Mouse (Mus musculus) midbrain, embryonic 12.5 days (tissue): ENCODE data around the gene Cntnap2. TPM values are rescaled to one million over a fixed set of nuclear protein-coding genes. Genes with fewer than 3 reads are reported as not detected.

Experiments
- ATAC-seq: fragments of 200-750 bp; cut with Nextera tagmentation; 2 replicates; pipeline ENCODE4 v1.8.0; 2017; ENCODE audit warnings: low read depth, moderate TSS enrichment, moderate library complexity; ENCODE audit not compliant: low FRiP score
- H3K27ac ChIP-seq: fragments of 300-500 bp; sonication (generic); replicated peaks from 2 replicates; pipeline ENCODE4 v1.5.1; 2016; ENCODE audit warnings: mild to moderate bottlenecking
- H3K27me3 ChIP-seq: fragments of 300-500 bp; sonication (generic); 2 replicates; pipeline ENCODE4 v1.6.1; 2016; ENCODE audit warnings: mild to moderate bottlenecking
- H3K36me3 ChIP-seq: fragments of 300-500 bp; sonication (generic); 2 replicates; pipeline ENCODE4 v1.6.1; 2016
- H3K4me1 ChIP-seq: fragments of 300-500 bp; sonication (generic); 2 replicates; pipeline ENCODE4 v1.6.1; 2016
- H3K4me2 ChIP-seq: fragments of 300-500 bp; sonication (generic); replicated peaks from 2 replicates; pipeline ENCODE4 v1.6.1; 2016; ENCODE audit warnings: mild to moderate bottlenecking, moderate library complexity
- H3K4me3 ChIP-seq: fragments of 300-500 bp; sonication (generic); 2 replicates; pipeline ENCODE4 v1.5.1; 2016; ENCODE audit warnings: mild to moderate bottlenecking
- H3K9ac ChIP-seq: fragments of 300-500 bp; sonication (generic); replicated peaks from 2 replicates; pipeline ENCODE4 v1.6.1; 2016; ENCODE audit warnings: mild to moderate bottlenecking, moderate library complexity
- H3K9me3 ChIP-seq: fragments of 300-500 bp; sonication (generic); 2 replicates; pipeline ENCODE4 v1.6.1; 2016; ENCODE audit warnings: mild to moderate bottlenecking
- WGBS: fragments of 180-500 bp; shearing (Covaris S2); methylation state at CpG from one replicate; pipeline ENCODE4 v1.1.7; 2016; 5-methylcytosine and 5-hydroxymethylcytosine counted together
- polyA plus RNA-seq: library from polyadenylated mRNA; unstranded; fragments of >200 nt; fragmentation: Nextera tagmentation; extraction: Ambion mirVana; gene quantifications from 2 replicates; pipeline ENCODE4 v1.2.1, GENCODE M21; 2016

Cntnap2 gene
- polyA plus RNA-seq, 1 experiment from 2014 or later = 41.7 TPM

GRCm38 (mm10) chr6:47317253-47317652 lies 2258.1 kb downstream of the Cntnap2 start:
- ATAC-seq = no peak
- no peaks in the 10 kb centered on the region for H3K9me3 ChIP-seq
- H3K27me3 ChIP-seq = no peaks in the 10 kb centered on the region; the same call in 1 of the 2 replicates
- no peak overlapping the region for H3K27ac ChIP-seq
- no peak overlapping the region for H3K4me3 ChIP-seq
- peaks cover 15% of the 10 kb centered on the region for H3K4me1 ChIP-seq
- no peaks in the 10 kb centered on the region for H3K36me3 ChIP-seq
- no peak overlapping the region for H3K4me2 ChIP-seq
- H3K9ac ChIP-seq = no peak overlapping the region

- H3K4me3 ChIP-seq = no peak overlapping the region
- peak overlapping the region; percentile 34 for H3K4me2 ChIP-seq
- H3K9me3 ChIP-seq = no peaks in the 10 kb centered on the region
- peak; percentile 73 for ATAC-seq
- no peaks in the 10 kb centered on the region; the same call in none of the 2 replicates for H3K27me3 ChIP-seq
- no peak overlapping the region; the same call in 1 of the 2 replicates for H3K9ac ChIP-seq
- peaks cover 15% of the 10 kb centered on the region for H3K4me1 ChIP-seq
- H3K36me3 ChIP-seq = no peaks in the 10 kb centered on the region
- 5% methylated on average over 6 of the region's 6 CpGs for WGBS
- H3K27ac ChIP-seq = peak overlapping the region; percentile 54
Measured at GRCm38 (mm10) chr6:47318705-47319104, 2259.5 kb downstream of the Cntnap2 start.

GRCm38 (mm10) chr6:47319309-47319983 lies 2260.3 kb downstream of the Cntnap2 start:
- Histone ChIP-seq H3K27me3 (no peaks in the 10 kb centered on the region; the same call in none of the 2 replicates), H3K36me3 (no peaks in the 10 kb centered on the region), H3K9ac (no peak overlapping the region), H3K4me1 (peaks cover 15% of the 10 kb centered on the region), H3K9me3 (no peaks in the 10 kb centered on the region), H3K4me2 (peak overlapping the region; percentile 34), H3K4me3 (0 out of 2 replicates have a peak overlapping the region, but pooled peaks have one; percentile 7), H3K27ac (peak overlapping the region; percentile 54; the same call in 1 of the 2 replicates)
- peak; percentile 68 for ATAC-seq
- 7% methylated on average over 5 of the region's 5 CpGs for WGBS

GRCm38 (mm10) chr6:47323169-47323835 lies 2264.1 kb downstream of the Cntnap2 start:
- Histone ChIP-seq H3K27me3 (no peaks in the 10 kb centered on the region; the same call in 1 of the 2 replicates), H3K9ac (no peak overlapping the region), H3K4me1 (peaks cover 15% of the 10 kb centered on the region), H3K36me3 (no peaks in the 10 kb centered on the region), H3K27ac (no peak overlapping the region), H3K4me3 (no peak overlapping the region), H3K9me3 (no peaks in the 10 kb centered on the region), H3K4me2 (no peak overlapping the region)
- WGBS = 72% methylated on average over 5 of the region's 5 CpGs
- no peak for ATAC-seq

- no peak overlapping the region for H3K4me3 ChIP-seq
- no peaks in the 10 kb centered on the region; the same call in 1 of the 2 replicates for H3K27me3 ChIP-seq
- no peaks in the 10 kb centered on the region for H3K9me3 ChIP-seq
- no peak overlapping the region for H3K27ac ChIP-seq
- no peaks in the 10 kb centered on the region for H3K36me3 ChIP-seq
- no peak overlapping the region for H3K9ac ChIP-seq
- H3K4me2 ChIP-seq = no peak overlapping the region
- 85% methylated on average over 5 of the region's 5 CpGs for WGBS
- H3K4me1 ChIP-seq = peaks cover 10% of the 10 kb centered on the region
- no peak for ATAC-seq
Measured at GRCm38 (mm10) chr6:47323886-47324285, 2264.7 kb downstream of the Cntnap2 start.

- H3K27ac ChIP-seq = no peak overlapping the region
- no peaks in the 10 kb centered on the region; the same call in 1 of the 2 replicates for H3K27me3 ChIP-seq
- 82% methylated on average over 3 of the region's 3 CpGs for WGBS
- no peak overlapping the region for H3K4me3 ChIP-seq
- no peaks in the 10 kb centered on the region for H3K9me3 ChIP-seq
- no peaks in the 10 kb centered on the region for H3K36me3 ChIP-seq
- no peak for ATAC-seq
- no peak overlapping the region for H3K9ac ChIP-seq
- no peak overlapping the region for H3K4me2 ChIP-seq
- H3K4me1 ChIP-seq = peaks cover 5% of the 10 kb centered on the region; the same call in 1 of the 2 replicates
Measured at GRCm38 (mm10) chr6:47328281-47328680, 2269.1 kb downstream of the Cntnap2 start.

- ATAC-seq = no peak
- 58% methylated on average over 4 of the region's 4 CpGs for WGBS
Measured at GRCm38 (mm10) chr6:47329212-47329611, 2270.1 kb downstream of the Cntnap2 start.

GRCm38 (mm10) chr6:47333016-47333415 lies 2273.9 kb downstream of the Cntnap2 start:
- Histone ChIP-seq H3K27ac (no peak overlapping the region), H3K27me3 (no peaks in the 10 kb centered on the region), H3K4me1 (peaks cover 5% of the 10 kb centered on the region; the same call in 1 of the 2 replicates), H3K4me3 (no peak overlapping the region), H3K9me3 (no peaks in the 10 kb centered on the region), H3K9ac (no peak overlapping the region), H3K4me2 (no peak overlapping the region), H3K36me3 (no peaks in the 10 kb centered on the region)
- ATAC-seq = no peak
- WGBS = 38% methylated on average over 4 of the region's 4 CpGs

More at GRCm38 (mm10) chr6:47329212-47329611, 2270.1 kb downstream of the Cntnap2 start:
- H3K9me3 ChIP-seq = no peaks in the 10 kb centered on the region
- H3K4me3 ChIP-seq = no peak overlapping the region
- H3K4me2 ChIP-seq = no peak overlapping the region
- no peak overlapping the region for H3K9ac ChIP-seq
- no peaks in the 10 kb centered on the region for H3K36me3 ChIP-seq
- H3K27ac ChIP-seq = no peak overlapping the region
- H3K27me3 ChIP-seq = no peaks in the 10 kb centered on the region
- H3K4me1 ChIP-seq = peaks cover 5% of the 10 kb centered on the region; the same call in 1 of the 2 replicates

GRCm38 (mm10) chr6:47334377-47334776 lies 2275.2 kb downstream of the Cntnap2 start:
- Histone ChIP-seq H3K9ac (no peak overlapping the region), H3K27me3 (no peaks in the 10 kb centered on the region), H3K9me3 (no peaks in the 10 kb centered on the region), H3K4me1 (peaks cover 5% of the 10 kb centered on the region; the same call in 1 of the 2 replicates), H3K36me3 (no peaks in the 10 kb centered on the region), H3K27ac (no peak overlapping the region), H3K4me3 (no peak overlapping the region), H3K4me2 (no peak overlapping the region)
- WGBS = 97% methylated on average over 2 of the region's 2 CpGs
- no peak for ATAC-seq

GRCm38 (mm10) chr6:47337300-47337699 lies 2278.1 kb downstream of the Cntnap2 start:
- Histone ChIP-seq H3K36me3 (no peaks in the 10 kb centered on the region), H3K9me3 (no peaks in the 10 kb centered on the region), H3K4me3 (no peak overlapping the region), H3K9ac (no peak overlapping the region), H3K27me3 (no peaks in the 10 kb centered on the region), H3K4me1 (peaks cover 5% of the 10 kb centered on the region; the same call in 1 of the 2 replicates), H3K27ac (no peak overlapping the region), H3K4me2 (no peak overlapping the region)
- WGBS = 89% methylated on average over 4 of the region's 4 CpGs
- no peak for ATAC-seq

- Histone ChIP-seq H3K36me3 (no peaks in the 10 kb centered on the region), H3K4me2 (no peak overlapping the region), H3K27me3 (no peaks in the 10 kb centered on the region), H3K4me3 (no peak overlapping the region), H3K9me3 (no peaks in the 10 kb centered on the region), H3K4me1 (peaks cover under 1% of the 10 kb centered on the region; the same call in 1 of the 2 replicates), H3K27ac (no peak overlapping the region), H3K9ac (no peak overlapping the region)
- 75% methylated on average over 6 of the region's 6 CpGs for WGBS
- ATAC-seq = no peak
Measured at GRCm38 (mm10) chr6:47338113-47338512, 2279.0 kb downstream of the Cntnap2 start.

GRCm38 (mm10) chr6:47340813-47341502 lies 2281.8 kb downstream of the Cntnap2 start:
- no peaks in the 10 kb centered on the region for H3K9me3 ChIP-seq
- WGBS = 75% methylated on average over 4 of the region's 4 CpGs
- ATAC-seq = no peak
- no peak overlapping the region for H3K9ac ChIP-seq
- no peaks in the 10 kb centered on the region for H3K36me3 ChIP-seq
- no peak overlapping the region for H3K4me3 ChIP-seq
- no peaks in the 10 kb centered on the region for H3K4me1 ChIP-seq
- no peak overlapping the region for H3K4me2 ChIP-seq
- H3K27ac ChIP-seq = no peak overlapping the region
- no peaks in the 10 kb centered on the region for H3K27me3 ChIP-seq
